Mouse (Mus musculus): ENCODE measurements around the gene Mon1a. TPM values are rescaled to one million over a fixed set of nuclear protein-coding genes. Genes with fewer than 3 reads are reported as not detected.

Mon1a gene
- total RNA-seq (2021), result 10 to 100 TPM; 22.2 to 25.4 TPM

- peak; percentile 86 to 93 for DNase-seq (ENCODE audit: low spot score in 2 of 2)
- intact Hi-C loops (cut with DNase I), result no loop called here
Measured at GRCm38 (mm10) chr9:107887804-107888266, at the start of gene Mon1a. Mon1a (plus strand) TSS chr9:107888151.

- intact Hi-C loops (cut with DNase I), result no loop called here
- DNase-seq (ENCODE audit: low spot score in 2 of 2), result peak in 1 of 2 experiments; percentile 64
Measured at GRCm38 (mm10) chr9:107838869-107839268, 49.1 kb upstream of the Mon1a start.

- DNase-seq (ENCODE audit: low spot score in 2 of 2), result no peak
- intact Hi-C loops (cut with DNase I), result no loop called here
Measured at GRCm38 (mm10) chr9:107842709-107843108, 45.2 kb upstream of the Mon1a start.

DNA sequence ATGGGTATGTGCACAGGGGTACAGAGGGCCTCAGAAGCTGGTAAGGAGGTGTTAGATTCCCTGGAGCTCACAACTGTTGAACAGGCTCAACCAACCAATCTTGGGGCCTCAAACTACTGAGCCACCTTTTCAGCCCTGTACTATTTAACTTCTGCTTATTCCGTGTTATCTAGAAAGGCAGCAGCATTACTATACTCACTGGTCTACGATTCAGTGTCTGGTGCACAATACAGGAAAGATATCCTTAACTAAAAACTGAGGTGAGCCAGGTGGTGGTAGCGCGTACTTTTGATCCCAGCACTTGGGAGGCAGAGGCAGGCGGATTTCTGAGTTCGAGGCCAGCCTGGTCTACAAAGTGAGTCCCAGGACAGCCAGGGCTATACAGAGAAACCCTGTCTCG is 39.0 kb upstream of the Mon1a start:
- intact Hi-C loops (cut with DNase I), result no loop called here
- no peak for DNase-seq (ENCODE audit: low spot score in 2 of 2)

GRCm38 (mm10) chr9:107858343-107858742 is 29.6 kb upstream of the Mon1a start:
- DNase-seq (ENCODE audit: low spot score in 2 of 2), result no peak
- intact Hi-C loops (cut with DNase I), result no loop called here

GRCm38 (mm10) chr9:107864493-107864892 is 23.5 kb upstream of the Mon1a start:
- intact Hi-C loops (cut with DNase I), result no loop called here
- DNase-seq (ENCODE audit: low spot score in 2 of 2), result no peak

- no peak for DNase-seq (ENCODE audit: low spot score in 2 of 2)
- intact Hi-C loops (cut with DNase I), result no loop called here
Measured at GRCm38 (mm10) chr9:107866081-107866480, 21.9 kb upstream of the Mon1a start.

- intact Hi-C loops (cut with DNase I), result no loop called here
- DNase-seq (ENCODE audit: low spot score in 2 of 2), result peak; percentile 97 to 99
Measured at GRCm38 (mm10) chr9:107872350-107873098, 15.4 kb upstream of the Mon1a start.

DNA sequence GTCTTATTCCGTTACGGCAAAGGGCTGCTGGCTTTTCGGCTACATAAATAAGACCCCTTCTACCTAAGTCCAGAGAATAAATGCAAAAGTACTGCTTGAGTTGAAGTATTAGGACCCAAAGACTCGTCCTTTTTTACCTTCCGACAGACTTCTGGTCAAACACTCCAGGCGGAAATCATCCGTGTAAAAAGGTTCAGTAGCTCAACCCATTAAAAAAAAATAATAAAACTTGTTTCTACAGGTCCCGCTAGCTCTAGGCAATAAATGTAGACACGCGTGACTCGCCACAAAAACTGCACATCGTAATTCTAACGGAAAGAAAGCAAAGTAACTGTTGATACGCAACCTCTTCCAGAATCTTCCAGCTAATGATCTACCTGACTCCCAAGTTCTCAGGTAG is 14.8 kb upstream of the Mon1a start, which contains the start of gene Rbm6:
Rbm6 (minus strand) TSS at position 101 of the 400 bp plus-strand sequence.
- intact Hi-C loops (cut with DNase I), result no loop called here
- no peak for DNase-seq (ENCODE audit: low spot score in 2 of 2)

- DNase-seq (ENCODE audit: low spot score in 2 of 2), result no peak
- intact Hi-C loops (cut with DNase I), result no loop called here
Measured at GRCm38 (mm10) chr9:107880411-107880810, 7.5 kb upstream of the Mon1a start.

DNA sequence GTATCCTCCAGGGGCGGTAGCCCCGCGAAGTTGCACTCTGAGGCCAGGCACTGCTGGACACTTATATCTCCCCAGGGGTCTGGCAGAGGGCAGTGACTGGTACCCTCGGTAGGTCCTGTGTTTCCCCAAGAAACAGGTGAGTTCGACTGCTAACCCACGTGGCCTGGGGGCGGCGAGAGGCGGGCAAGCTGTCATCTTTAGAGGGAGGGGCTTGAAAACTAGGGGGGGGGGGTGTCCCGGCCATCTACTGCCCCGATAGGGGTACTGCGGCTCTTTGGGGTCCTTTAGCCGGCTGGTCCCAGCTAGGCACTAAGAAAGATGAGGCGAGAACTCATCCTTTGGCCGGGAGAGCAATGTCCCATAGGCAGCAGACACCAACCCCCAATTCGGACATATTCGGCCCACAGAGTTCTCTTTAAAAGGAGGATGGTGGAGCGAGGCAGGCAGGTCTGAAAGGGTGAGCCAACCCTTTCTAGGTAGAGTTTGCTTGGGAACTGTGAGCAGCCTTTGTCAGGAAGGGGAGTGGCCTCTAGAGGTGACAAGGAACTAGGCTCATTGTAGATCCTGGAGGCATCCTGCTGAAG is 408 bp downstream of the Mon1a start:
- DNase-seq (ENCODE audit: low spot score in 2 of 2), result peak in 1 of 2 experiments; percentile 23
- intact Hi-C loops (cut with DNase I), result no loop called here

GRCm38 (mm10) chr9:107890260-107890659 is 2.3 kb downstream of the Mon1a start:
- intact Hi-C loops (cut with DNase I), result no loop called here
- no peak for DNase-seq (ENCODE audit: low spot score in 2 of 2)

- intact Hi-C loops (cut with DNase I), result no loop called here
- DNase-seq (ENCODE audit: low spot score in 2 of 2), result no peak
Measured at GRCm38 (mm10) chr9:107891023-107891422, 3.1 kb downstream of the Mon1a start.

DNA sequence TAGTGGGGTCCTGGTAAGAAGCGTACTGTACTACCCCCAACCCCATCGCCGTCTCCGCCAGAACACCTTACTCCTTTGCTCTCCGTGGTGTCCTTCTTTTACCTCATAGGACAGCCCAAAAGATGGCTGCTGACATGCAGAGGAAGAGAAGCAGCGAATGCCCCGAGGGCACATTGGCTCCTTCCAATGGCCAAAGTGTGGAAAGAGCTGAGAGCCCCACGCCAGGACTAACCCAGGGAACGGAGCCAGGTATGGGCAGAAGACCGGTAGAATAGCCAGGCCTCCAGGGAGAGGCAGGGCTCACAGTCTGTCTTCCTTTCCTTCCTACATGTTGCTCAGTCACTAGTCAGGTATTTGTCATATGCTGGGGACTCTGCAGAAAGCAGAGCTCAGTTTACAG is 10.6 kb downstream of the Mon1a start:
- no peak for DNase-seq (ENCODE audit: low spot score in 2 of 2)
- intact Hi-C loops (cut with DNase I), result no loop called here

DNA sequence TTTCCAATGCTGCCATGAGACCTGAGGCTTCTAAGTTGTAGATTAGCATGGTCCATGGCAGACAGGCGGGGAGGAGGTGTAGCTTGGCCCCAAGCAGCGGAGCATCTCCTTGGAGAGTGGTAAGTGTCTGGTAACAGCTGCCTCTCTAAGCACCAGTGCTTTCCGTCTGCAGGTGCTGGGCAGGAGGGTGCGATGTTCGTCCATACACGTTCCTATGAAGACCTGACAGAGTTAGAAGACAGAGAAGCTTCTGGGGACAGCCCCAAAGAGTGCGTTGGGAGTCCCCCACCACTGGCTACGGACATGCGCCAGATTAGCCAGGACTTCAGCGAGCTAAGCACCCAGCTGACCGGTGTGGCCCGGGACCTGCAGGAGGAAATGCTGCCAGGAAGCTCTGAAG is 11.9 kb downstream of the Mon1a start:
- intact Hi-C loops (cut with DNase I), result loop anchor here (5.0 kb wide), 2 partner anchors 87 to 152 kb away; partner anchors contain the start of genes Amigo3 and Inka1
- DNase-seq (ENCODE audit: low spot score in 2 of 2), result no peak

DNA sequence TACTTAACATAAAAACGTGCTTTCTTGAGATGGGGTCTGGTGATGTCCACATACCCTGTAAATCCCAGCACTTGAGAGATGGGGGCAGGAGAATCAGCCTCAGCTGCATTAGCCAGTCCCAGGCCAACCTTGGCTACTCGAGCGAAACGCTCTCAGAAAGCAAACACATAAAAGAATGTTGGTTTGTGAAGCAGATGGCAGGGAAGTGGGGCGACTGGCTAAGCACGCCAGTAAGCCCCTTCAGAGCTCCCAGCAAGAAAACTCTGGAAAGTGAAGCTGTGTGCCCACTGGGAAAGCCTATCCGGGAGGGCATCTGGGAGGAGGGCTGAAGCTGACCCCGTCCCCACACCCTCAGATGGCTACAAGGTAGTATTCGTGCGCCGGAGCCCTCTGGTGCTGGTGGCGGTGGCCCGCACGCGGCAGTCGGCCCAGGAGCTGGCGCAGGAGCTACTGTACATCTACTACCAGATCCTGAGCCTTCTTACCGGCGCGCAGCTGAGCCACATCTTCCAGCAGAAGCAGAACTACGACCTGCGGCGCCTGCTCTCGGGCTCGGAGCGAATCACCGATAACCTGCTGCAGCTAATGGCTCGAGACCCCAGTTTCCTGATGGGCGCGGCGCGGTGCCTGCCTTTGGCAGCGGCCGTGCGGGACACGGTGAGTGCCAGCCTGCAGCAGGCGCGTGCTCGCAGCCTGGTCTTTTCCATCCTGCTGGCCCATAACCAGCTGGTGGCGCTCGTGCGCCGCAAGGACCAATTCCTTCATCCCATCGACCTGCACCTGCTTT is 13.1 kb downstream of the Mon1a start:
- DNase-seq (ENCODE audit: low spot score in 2 of 2), result peak; percentile 81 to 87
- intact Hi-C loops (cut with DNase I), result loop anchor here (1.0 to 5.0 kb wide), 3 partner anchors 61 to 151 kb away; partner anchors contain the start of genes Amigo3 and Inka1

DNA sequence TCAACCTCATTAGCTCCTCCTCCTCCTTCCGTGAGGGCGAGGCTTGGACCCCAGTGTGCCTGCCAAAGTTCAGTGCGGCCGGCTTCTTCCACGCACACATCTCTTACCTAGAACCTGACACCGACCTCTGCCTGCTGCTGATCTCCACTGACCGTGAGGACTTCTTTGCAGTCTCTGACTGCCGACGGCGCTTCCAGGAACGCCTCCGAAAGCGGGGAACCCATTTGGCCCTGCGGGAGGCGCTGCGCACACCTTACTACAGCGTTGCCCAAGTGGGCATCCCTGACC is 13.6 kb downstream of the Mon1a start:
- intact Hi-C loops (cut with DNase I), result loop anchor here (1.0 to 5.0 kb wide), 3 partner anchors 61 to 151 kb away; partner anchors contain the start of genes Amigo3 and Inka1

DNA sequence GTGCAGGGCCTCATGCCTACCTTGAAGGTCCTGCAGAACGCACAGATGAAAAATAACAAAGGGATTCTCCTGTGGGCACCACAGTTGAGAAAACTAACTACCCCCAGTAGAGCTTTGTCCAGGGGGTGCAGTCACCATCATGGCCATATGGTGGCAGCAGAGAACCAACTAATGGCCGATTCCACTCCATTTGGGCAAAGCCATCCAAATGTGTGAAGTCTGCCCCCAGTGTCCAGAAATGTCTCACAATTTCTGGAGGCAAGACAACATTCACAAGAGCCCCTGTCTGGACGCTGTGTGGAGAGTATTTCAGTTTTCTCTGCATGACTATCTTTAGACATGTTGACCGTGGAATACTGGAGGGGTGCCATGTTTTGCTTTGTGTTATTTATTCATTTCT is 16.8 kb downstream of the Mon1a start:
- peak; percentile 85 to 93 for DNase-seq (ENCODE audit: low spot score in 2 of 2)
- intact Hi-C loops (cut with DNase I), result loop anchor here (1.0 to 5.0 kb wide), 4 partner anchors 59 to 164 kb away; partner anchors contain the start of genes Amigo3 and Inka1

More for the DNA sequence above, 13.6 kb downstream of the Mon1a start:
- DNase-seq (ENCODE audit: low spot score in 2 of 2), result no peak

DNA sequence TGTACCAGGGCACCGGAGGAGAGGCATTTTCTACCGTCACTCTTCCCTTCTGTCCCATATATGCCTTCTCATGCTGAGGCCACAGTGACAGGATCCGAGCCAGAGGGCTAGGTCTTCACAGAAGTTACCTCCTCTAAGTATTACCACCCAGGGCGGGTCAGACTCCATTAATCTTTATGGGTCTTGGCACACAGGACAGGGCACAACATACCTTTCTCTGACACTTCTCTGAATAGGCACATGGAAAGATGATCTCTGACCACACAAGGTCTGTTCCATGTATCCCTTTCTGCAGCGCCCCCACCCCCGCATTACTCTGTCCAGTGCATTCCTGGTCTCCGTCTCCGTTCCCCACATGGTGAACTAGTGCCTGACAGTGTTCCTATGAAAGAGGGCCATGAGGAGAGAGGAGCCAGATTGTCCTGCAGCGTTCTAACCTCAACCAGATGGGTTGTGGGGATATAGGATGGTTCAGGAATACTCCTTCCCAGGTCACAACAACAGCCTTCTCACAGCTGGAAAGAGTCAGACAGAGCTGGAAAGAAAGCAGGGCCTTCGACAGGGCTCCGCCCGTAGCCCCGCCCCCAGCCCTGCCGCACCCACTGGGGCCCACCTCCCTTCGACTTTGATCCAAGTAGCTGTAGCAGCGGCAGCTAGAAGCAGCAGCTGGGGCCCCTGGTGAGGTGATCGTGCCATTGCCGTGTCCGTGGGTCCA is 18.5 kb downstream of the Mon1a start, which contains the start of gene Mst1r:
Mst1r (plus strand) TSS at position 622 of the 715 bp plus-strand sequence.
- intact Hi-C loops (cut with DNase I), result no loop called here

More for the DNA sequence above, 18.5 kb downstream of the Mon1a start, which contains the start of gene Mst1r:
- peak in 1 of 2 experiments; percentile 22 for DNase-seq (ENCODE audit: low spot score in 2 of 2)
